Mouse (Mus musculus) left cerebral cortex, postnatal 4 days (tissue): ENCODE data around the gene Thsd7b. TPM values are rescaled to one million over a fixed set of nuclear protein-coding genes. Genes with fewer than 3 reads are reported as not detected.
"Not testable (repeated sequence)": the region's sequence is repeated elsewhere in the genome, so short reads cannot be mapped to it uniquely, and the experiment has no call there.

Source experiments
- DNase-seq: peaks from one replicate; pipeline ENCODE4 v3.0.0-alpha.2; 2022
- intact Hi-C: fragments of 180-260 bp; cut with DNase I; formaldehyde crosslinking; loops from one replicate; pipeline ENCODE4 v1.15.1; 2025
- total RNA-seq, 2 experiments: library from RNA; stranded (reverse); gene quantifications; 2 replicates each; pipeline ENCODE4 v1.2.3; 2021

Gene Thsd7b
- total RNA-seq, 2 experiments from 2014 or later, result 14.3 to 22.8 TPM

GRCm38 (mm10) chr1:129619440-129620301, 346.6 kb downstream of the Thsd7b start:
- intact Hi-C loops, result no loop called here
- no peak for DNase-seq

- intact Hi-C loops, result no loop called here
- DNase-seq, result no peak
These were observed 351.4 kb downstream of the Thsd7b start for GRCm38 (mm10) chr1:129624519-129624918.

- intact Hi-C loops, result no loop called here
- no peak for DNase-seq
These were observed 362.0 kb downstream of the Thsd7b start for GRCm38 (mm10) chr1:129635146-129635545.

- intact Hi-C loops, result no loop called here
- no peak for DNase-seq
These were observed 371.3 kb downstream of the Thsd7b start for GRCm38 (mm10) chr1:129644252-129644861.

GRCm38 (mm10) chr1:129651448-129651847, 378.3 kb downstream of the Thsd7b start:
- DNase-seq, intact Hi-C loops: not testable (repeated sequence)

GRCm38 (mm10) chr1:129658045-129658444, 384.9 kb downstream of the Thsd7b start:
- intact Hi-C loops, result no loop called here
- DNase-seq, result no peak

GRCm38 (mm10) chr1:129675878-129676277, 402.8 kb downstream of the Thsd7b start:
- intact Hi-C loops, result no loop called here
- no peak for DNase-seq

- no peak for DNase-seq
- intact Hi-C loops, result no loop called here
These were observed 405.7 kb downstream of the Thsd7b start for GRCm38 (mm10) chr1:129678851-129679250.

- intact Hi-C loops, result no loop called here
- DNase-seq, result peak; percentile 12
These were observed 432.6 kb downstream of the Thsd7b start for GRCm38 (mm10) chr1:129705701-129706100.

GRCm38 (mm10) chr1:129712706-129713105, 439.6 kb downstream of the Thsd7b start:
- intact Hi-C loops, result no loop called here
- DNase-seq, result no peak

- intact Hi-C loops, result no loop called here
- DNase-seq, result no peak
These were observed 440.5 kb downstream of the Thsd7b start for GRCm38 (mm10) chr1:129713571-129713970.

GRCm38 (mm10) chr1:129719592-129719991, 446.5 kb downstream of the Thsd7b start:
- DNase-seq, result no peak
- intact Hi-C loops, result no loop called here

- no peak for DNase-seq
- intact Hi-C loops, result no loop called here
These were observed 458.9 kb downstream of the Thsd7b start for GRCm38 (mm10) chr1:129731991-129732390.

GRCm38 (mm10) chr1:129747595-129747994, 474.5 kb downstream of the Thsd7b start:
- intact Hi-C loops, result no loop called here
- no peak for DNase-seq

- no peak for DNase-seq
- intact Hi-C loops, result no loop called here
These were observed 483.6 kb downstream of the Thsd7b start for GRCm38 (mm10) chr1:129756548-129757240.

GRCm38 (mm10) chr1:129759003-129759402, 485.9 kb downstream of the Thsd7b start:
- DNase-seq, result no peak
- intact Hi-C loops, result no loop called here

GRCm38 (mm10) chr1:129761234-129761633, 488.1 kb downstream of the Thsd7b start:
- intact Hi-C loops, result no loop called here
- no peak for DNase-seq

GRCm38 (mm10) chr1:129764748-129765147, 491.6 kb downstream of the Thsd7b start:
- intact Hi-C loops, result no loop called here
- no peak for DNase-seq

GRCm38 (mm10) chr1:129777055-129777454, 504.0 kb downstream of the Thsd7b start:
- intact Hi-C loops, result no loop called here
- DNase-seq, result no peak

GRCm38 (mm10) chr1:129779506-129779905, 506.4 kb downstream of the Thsd7b start:
- no peak for DNase-seq
- intact Hi-C loops, result no loop called here

GRCm38 (mm10) chr1:129780589-129780988, 507.5 kb downstream of the Thsd7b start:
- no peak for DNase-seq
- intact Hi-C loops, result no loop called here

- no peak for DNase-seq
- intact Hi-C loops, result no loop called here
These were observed 525.4 kb downstream of the Thsd7b start for GRCm38 (mm10) chr1:129798519-129798918.
